Mouse (Mus musculus) thymus, postnatal 4 days (tissue): ENCODE results near the gene Them5.
A peak's percentile ranks its signal among the peaks of the same experiment; 100 is the strongest.

Source experiments
- DNase-seq: peaks from one replicate; pipeline ENCODE4 v3.0.0; 2021

The Them5 gene

DNA sequence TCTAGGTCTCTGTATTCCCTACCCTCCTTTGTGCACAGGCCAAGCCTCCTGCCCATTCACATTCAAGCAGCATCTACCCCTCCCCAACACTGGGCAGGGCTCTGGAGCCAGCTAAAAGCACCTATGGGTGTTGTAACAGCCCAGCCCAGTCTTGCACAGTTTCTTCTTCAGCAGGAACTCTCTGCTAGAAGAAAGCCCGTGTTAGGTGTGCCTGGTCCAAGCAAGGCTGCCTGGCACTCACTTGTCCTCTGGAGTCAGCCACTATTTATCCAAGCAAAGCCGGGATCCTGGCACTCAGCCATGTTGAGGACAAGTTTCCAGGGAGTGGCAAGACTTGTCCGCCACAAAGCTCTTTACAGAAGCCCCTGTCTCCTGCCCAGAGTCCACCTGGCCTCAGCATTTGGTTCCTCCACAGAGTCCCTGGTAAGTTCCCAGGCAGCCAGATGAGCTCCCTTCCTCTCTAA is at the start of gene Them5:
Gene Them5, plus strand, starts transcription at position 141 of the 464 bp plus-strand sequence.
- no peak for DNase-seq

DNA sequence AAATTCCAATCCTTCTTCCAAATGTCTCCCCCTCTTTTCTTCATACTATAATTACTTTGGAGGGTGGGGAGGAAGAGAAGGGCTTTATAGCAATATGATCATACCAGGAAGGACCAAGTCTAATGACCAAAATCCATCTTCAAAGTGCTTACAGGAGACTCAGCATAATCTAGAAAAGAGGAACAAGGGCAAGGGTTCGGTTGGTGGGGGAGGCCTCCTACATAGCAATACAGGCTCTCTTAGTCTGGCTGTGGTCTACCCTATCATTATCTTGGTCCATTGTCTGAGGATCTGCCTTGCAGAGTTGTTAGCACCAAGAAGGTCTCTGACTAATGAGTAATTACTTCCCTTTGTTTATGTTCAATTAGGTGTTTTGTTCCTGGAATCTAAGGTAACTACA is 36.4 kb upstream of the Them5 start:
- no peak for DNase-seq

- DNase-seq = no peak
Measured at GRCm38 (mm10) chr3:94306975-94307374, 34.9 kb upstream of the Them5 start.

- DNase-seq = peak; percentile 91
Measured at GRCm38 (mm10) chr3:94309633-94310363, 32.1 kb upstream of the Them5 start, which contains the start of gene Them4. Gene Them4 (plus strand): TSS chr3:94310089.

DNA sequence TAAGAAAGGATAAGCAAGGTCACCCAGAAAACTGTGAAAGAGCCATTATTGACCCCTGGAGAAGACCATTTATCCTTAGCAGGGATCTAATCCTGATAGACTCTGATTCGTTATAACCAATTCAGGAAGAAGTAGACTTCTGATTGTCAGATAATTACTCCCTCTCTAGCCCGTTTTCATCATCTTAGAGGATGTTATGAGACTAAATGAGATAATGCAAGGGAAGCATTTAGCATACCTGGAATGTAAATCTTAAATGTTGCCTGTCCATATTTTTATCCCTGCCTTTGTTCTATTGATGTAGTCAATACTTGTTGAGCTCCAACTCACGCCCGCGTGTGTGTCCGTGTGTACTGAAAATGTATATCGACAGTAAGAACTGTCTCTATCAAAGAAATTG is 31.4 kb upstream of the Them5 start:
- DNase-seq = no peak

DNA sequence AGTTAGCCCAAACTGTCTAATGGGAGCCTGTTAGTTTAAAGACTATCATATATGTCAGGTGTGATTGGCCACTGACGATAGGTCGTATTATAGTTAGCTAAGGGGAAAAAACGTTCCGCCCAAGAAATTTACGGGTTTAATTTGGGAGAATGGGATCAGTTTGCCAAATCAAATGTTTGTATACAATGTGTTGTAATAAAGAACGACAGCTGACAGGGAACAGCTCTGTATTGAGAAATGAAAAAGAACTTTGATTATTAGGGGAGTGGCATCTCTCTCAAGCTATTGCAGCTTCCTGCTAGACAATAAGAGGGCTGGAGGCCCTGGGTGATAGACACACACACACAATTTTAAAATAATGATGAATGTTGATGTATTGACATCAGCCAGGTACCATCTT is 31.0 kb upstream of the Them5 start:
- DNase-seq = no peak

- no peak for DNase-seq
Measured at GRCm38 (mm10) chr3:94311376-94311775, 30.5 kb upstream of the Them5 start.

DNA sequence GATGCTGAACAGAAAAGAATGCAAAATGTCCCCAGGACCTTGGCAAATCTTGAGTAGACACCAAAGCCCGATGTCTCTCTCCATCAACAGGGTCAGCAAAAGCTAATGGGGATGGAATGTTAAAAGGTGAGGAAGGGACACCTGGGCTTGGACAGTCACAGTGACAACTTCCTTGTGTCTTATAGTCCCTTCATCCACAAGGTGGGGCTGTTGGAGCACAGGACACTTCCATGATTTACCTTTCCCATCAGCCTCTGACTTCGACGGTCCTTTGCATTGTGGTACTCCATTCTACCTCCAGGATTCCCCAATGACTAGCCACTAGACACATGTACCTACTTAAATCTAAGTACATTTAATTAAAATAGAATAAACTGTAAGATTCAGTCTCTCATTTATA is 13.2 kb upstream of the Them5 start:
- peak; percentile 58 for DNase-seq

- no peak for DNase-seq
Measured at GRCm38 (mm10) chr3:94334442-94334841, 7.5 kb upstream of the Them5 start.

DNA sequence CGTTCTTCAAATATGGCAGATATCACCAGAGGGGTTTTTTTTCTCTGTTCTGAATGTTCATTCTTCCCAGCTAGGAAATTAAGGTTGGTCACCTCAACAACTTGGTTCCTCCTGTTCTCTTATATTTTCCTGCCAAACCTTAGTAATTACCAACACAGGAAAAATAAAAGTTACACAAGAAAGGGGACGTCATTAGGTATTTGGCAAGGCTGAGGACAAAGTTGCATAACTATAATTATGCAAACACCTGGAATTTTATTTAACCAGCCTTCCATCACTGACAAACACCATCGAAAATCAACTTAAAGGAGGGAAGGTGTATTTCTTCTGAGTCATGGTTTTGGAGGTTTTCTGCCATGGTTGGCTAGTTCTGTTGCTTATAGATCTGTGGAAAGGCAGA is 3.4 kb upstream of the Them5 start:
- DNase-seq = no peak

- DNase-seq = no peak
Measured at GRCm38 (mm10) chr3:94342552-94342951, 653 bp downstream of the Them5 start.

DNA sequence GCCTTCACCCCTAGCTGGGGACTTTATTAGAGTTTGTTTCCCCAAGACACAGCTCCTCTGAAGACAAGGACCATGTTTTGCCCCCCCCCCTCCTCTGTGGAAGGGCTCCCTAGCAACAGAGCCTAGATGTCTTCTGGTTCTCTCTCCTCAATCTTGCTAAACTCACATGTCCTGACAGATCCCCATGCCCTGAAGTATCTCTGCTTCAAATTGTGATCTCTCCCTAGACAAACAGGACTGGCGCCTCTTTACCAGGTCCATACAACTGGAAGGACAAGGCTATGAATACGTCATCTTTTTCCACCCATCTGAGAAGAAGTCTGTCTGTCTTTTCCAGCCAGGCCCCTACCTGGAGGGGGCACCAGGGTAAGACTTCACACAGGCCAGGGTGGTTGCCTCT is 2.3 kb downstream of the Them5 start:
- DNase-seq = no peak

GRCm38 (mm10) chr3:94344897-94345296 is 3.0 kb downstream of the Them5 start:
- no peak for DNase-seq

GRCm38 (mm10) chr3:94348146-94348545 is 6.2 kb downstream of the Them5 start:
- DNase-seq = peak; percentile 51

GRCm38 (mm10) chr3:94360812-94361211 is 18.9 kb downstream of the Them5 start:
- DNase-seq = peak; percentile 64

- no peak for DNase-seq
Measured at GRCm38 (mm10) chr3:94362138-94362537, 20.2 kb downstream of the Them5 start, which contains the start of gene C2cd4d. Gene C2cd4d (plus strand): TSS chr3:94362438.

GRCm38 (mm10) chr3:94363291-94364153 is 21.6 kb downstream of the Them5 start:
- DNase-seq = peak; percentile 49

GRCm38 (mm10) chr3:94364154-94364526 is 22.2 kb downstream of the Them5 start:
- DNase-seq = no peak

DNA sequence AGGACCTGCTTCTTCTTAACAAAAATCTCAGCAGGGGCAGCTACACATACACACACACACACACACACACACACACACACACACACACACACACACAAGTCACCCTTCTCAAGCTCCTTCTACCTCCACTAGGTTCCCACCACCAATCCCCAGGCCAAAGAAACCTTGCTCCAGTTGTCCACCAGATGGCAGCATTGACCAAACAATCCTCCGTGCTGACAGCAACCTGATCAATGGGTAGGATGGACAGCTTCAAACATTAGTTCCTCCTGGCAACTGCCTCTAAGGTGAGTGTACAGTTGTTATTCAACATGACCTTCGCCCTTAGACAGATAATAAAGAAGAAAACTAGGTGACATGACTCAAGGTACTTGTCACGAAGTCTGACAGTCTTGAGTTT is 24.9 kb downstream of the Them5 start:
- DNase-seq = peak; percentile 84

DNA sequence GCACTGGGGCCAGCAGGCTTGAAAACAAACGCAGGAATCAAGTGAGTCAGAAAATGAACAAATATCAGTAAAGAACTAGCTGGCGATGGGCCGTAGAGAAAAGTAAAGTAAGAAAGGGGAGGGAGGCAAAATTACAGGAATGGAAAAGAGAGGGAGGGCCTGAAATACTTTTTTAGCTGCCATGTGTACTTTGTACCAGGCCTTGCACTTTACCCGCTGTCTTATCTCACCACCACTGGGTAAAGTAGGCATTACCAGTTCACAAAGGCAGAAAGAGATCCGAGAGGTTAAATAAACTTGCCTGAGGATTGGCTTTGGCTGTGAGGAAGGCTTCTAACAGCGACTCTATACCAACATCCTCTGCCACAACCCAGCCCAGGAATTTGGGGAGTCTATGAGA is 25.6 kb downstream of the Them5 start:
- DNase-seq = no peak

- peak; percentile 57 for DNase-seq
Measured at GRCm38 (mm10) chr3:94368631-94369030, 26.7 kb downstream of the Them5 start.

GRCm38 (mm10) chr3:94369709-94370108 is 27.8 kb downstream of the Them5 start:
- DNase-seq = no peak

DNA sequence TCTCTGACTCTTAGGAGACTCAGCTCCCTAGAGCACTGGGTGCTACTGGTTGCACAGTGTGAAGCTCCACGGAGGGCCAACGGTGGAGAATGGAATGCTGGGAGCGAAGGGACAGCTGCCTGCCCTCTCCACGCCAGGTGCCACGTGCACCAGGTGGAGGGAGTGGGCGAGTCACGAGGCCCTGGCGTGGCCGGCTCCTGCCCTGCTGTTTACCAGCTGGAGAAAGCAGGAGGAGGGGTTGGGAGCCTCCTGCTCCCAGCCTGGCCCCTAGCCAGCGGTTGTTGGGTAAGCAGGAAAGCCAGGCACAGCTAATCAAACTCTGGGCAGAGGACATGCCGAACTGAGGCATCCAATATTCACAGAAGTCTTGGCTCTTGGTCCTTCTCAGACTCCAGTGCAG is 29.7 kb downstream of the Them5 start:
- no peak for DNase-seq

DNA sequence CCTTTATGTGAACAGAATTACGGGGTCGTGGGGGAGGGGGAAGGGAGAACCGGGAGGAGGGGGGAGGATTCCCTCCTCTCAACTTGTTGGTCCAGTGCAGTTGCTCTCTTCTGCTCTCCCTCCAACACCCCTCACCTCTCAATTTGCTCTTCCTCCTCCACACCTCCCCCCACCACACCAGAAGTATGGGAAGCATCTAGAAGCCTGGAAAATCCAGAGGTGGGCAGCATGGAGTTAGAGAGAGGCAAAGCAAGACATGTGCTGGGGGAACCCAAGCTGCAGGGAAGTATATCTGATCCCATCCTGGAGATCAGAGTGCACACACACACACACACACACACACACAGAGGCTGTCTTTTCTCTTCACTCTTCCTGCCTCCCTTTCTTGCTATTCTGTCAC is 30.1 kb downstream of the Them5 start:
- no peak for DNase-seq
